Mouse (Mus musculus) hematopoietic stem cell, adult 5-6 weeks (primary cell): ENCODE measurements at regions not wholly inside any gene's neighbourhood (a gene's known extent, or its start where the extent isn't known, plus 50 kb on each side); places are given as distances from the start of the nearest gene placed in this dataset.

Experiments used
- ATAC-seq, 2 experiments: fragments of 125-278 bp in 1 of 2; replicated peaks in 1 of 2; 2 replicates each; pipeline ENCODE4 v1.8.0; 2016 to 2017; ENCODE audit warnings: inconsistent platforms in 2 of 2, mild to moderate bottlenecking in 2 of 2, moderate number of reproducible peaks in 2 of 2, low read depth in 1 of 2, moderate TSS enrichment in 1 of 2; ENCODE audit not compliant: low FRiP score in 2 of 2, poor library complexity in 2 of 2, severe bottlenecking in 2 of 2, insufficient read depth in 1 of 2, low TSS enrichment in 1 of 2

GRCm38 (mm10) chr14:102827756-102828384 lies 154.6 kb downstream of the Kctd12 start:
- peak; percentile 42 to 56; a peak in 2 of 4 replicates for ATAC-seq

- no peak for ATAC-seq
These were observed 156.9 kb downstream of the Kctd12 start for GRCm38 (mm10) chr14:102825525-102825924.

- ATAC-seq, result no peak
These were observed 161.8 kb downstream of the Kctd12 start for GRCm38 (mm10) chr14:102820663-102821062.

- no peak for ATAC-seq
These were observed 170.8 kb downstream of the Kctd12 start for GRCm38 (mm10) chr14:102811678-102812081.

- no peak; a peak in 1 of 4 replicates for ATAC-seq
These were observed 171.4 kb downstream of the Kctd12 start for GRCm38 (mm10) chr14:102811022-102811421.

GRCm38 (mm10) chr14:102810121-102810921 lies 172.1 kb downstream of the Kctd12 start:
- ATAC-seq, result peak; percentile 58 to 61

- ATAC-seq, result peak; percentile 79 to 80
These were observed 176.2 kb downstream of the Kctd12 start for GRCm38 (mm10) chr14:102805936-102806923.

- no peak for ATAC-seq
These were observed 186.8 kb downstream of the Kctd12 start for GRCm38 (mm10) chr14:102795676-102796075.

GRCm38 (mm10) chr14:102794898-102795297 lies 187.5 kb downstream of the Kctd12 start:
- ATAC-seq, result peak; percentile 71 to 78; a peak in 3 of 4 replicates

GRCm38 (mm10) chr14:102793753-102794152 lies 188.7 kb downstream of the Kctd12 start:
- ATAC-seq, result no peak

GRCm38 (mm10) chr14:102790916-102791315 lies 191.5 kb downstream of the Kctd12 start:
- ATAC-seq, result no peak

GRCm38 (mm10) chr14:102782227-102782626 lies 200.2 kb downstream of the Kctd12 start:
- ATAC-seq, result no peak

GRCm38 (mm10) chr14:102769716-102770115 lies 212.7 kb downstream of the Kctd12 start:
- peak; percentile 69 to 81 for ATAC-seq

- ATAC-seq, result peak; percentile 62 to 68; a peak in 3 of 4 replicates
These were observed 233.8 kb downstream of the Kctd12 start for GRCm38 (mm10) chr14:102748687-102749086.

- no peak for ATAC-seq
These were observed 240.1 kb downstream of the Kctd12 start for GRCm38 (mm10) chr14:102742331-102742730.

GRCm38 (mm10) chr14:102736656-102737055 lies 245.8 kb downstream of the Kctd12 start:
- ATAC-seq, result no peak

- peak; percentile 73 to 83; a peak in 2 of 4 replicates for ATAC-seq
These were observed 248.7 kb downstream of the Kctd12 start for GRCm38 (mm10) chr14:102733718-102734117.
